Mouse (Mus musculus) kidney, postnatal 14 days (tissue): ENCODE results near the gene Cd79a.
A peak's percentile ranks its signal among the peaks of the same experiment; 100 is the strongest.

Experiments
- DNase-seq: peaks from one replicate; pipeline ENCODE4 v3.0.0; 2022; ENCODE audit warnings: mixed read lengths

Cd79a gene

GRCm38 (mm10) chr7:24931651-24932050 lies 34.5 kb downstream of the Cd79a start:
- no peak for DNase-seq

GRCm38 (mm10) chr7:24943641-24944040 lies 46.5 kb downstream of the Cd79a start:
- no peak for DNase-seq

GRCm38 (mm10) chr7:24944257-24944950 lies 47.2 kb downstream of the Cd79a start, which contains the start of gene Gm4881:
TSS of gene Gm4881 (minus strand) at chr7:24944494.
- DNase-seq: no peak

- DNase-seq: no peak
Measured at GRCm38 (mm10) chr7:24947316-24948048, 50.3 kb downstream of the Cd79a start.

GRCm38 (mm10) chr7:24948774-24949173 lies 51.6 kb downstream of the Cd79a start:
- DNase-seq: no peak

- peak; percentile 75 for DNase-seq
Measured at GRCm38 (mm10) chr7:24949958-24950623, 52.9 kb downstream of the Cd79a start.
